Mouse (Mus musculus) liver, embryonic 15.5 days (tissue): ENCODE measurements at regions not wholly inside any gene's neighbourhood (a gene's known extent, or its start where the extent isn't known, plus 50 kb on each side); places are given as distances from the start of the nearest gene placed in this dataset. TPM values are rescaled to one million over a fixed set of nuclear protein-coding genes. Genes with fewer than 3 reads are reported as not detected.

Source experiments
- ATAC-seq: fragments of 200-750 bp; cut with Nextera tagmentation; 2 replicates; pipeline ENCODE4 v1.8.0; 2017; ENCODE audit warnings: moderate number of reproducible peaks, mild to moderate bottlenecking, moderate library complexity; ENCODE audit not compliant: insufficient read depth
- H3K27ac ChIP-seq: fragments of 300-500 bp; sonication (generic); replicated peaks from 2 replicates; pipeline ENCODE4 v1.5.1; 2015; ENCODE audit warnings: mild to moderate bottlenecking, inconsistent platforms
- H3K27me3 ChIP-seq: fragments of 300-500 bp; sonication (generic); 2 replicates; pipeline ENCODE4 v1.6.1; 2015; ENCODE audit warnings: mild to moderate bottlenecking, inconsistent platforms
- H3K36me3 ChIP-seq: fragments of 300-500 bp; sonication (generic); replicated peaks from 2 replicates; pipeline ENCODE4 v1.6.1; 2015; ENCODE audit warnings: moderate library complexity, mild to moderate bottlenecking, inconsistent platforms
- H3K4me1 ChIP-seq: fragments of 300-500 bp; sonication (generic); replicated peaks from 2 replicates; pipeline ENCODE4 v1.6.1; 2015; ENCODE audit warnings: inconsistent platforms
- H3K4me2 ChIP-seq: fragments of 300-500 bp; sonication (generic); 2 replicates; pipeline ENCODE4 v1.6.1; 2015; ENCODE audit warnings: moderate library complexity, mild to moderate bottlenecking, inconsistent platforms
- H3K4me3 ChIP-seq: fragments of 300-500 bp; sonication (generic); replicated peaks from 2 replicates; pipeline ENCODE4 v1.5.1; 2015; ENCODE audit warnings: mild to moderate bottlenecking, inconsistent platforms
- H3K9ac ChIP-seq: fragments of 300-500 bp; sonication (generic); 2 replicates; pipeline ENCODE4 v1.6.1; 2015; ENCODE audit warnings: moderate library complexity, mild to moderate bottlenecking, inconsistent platforms
- H3K9me3 ChIP-seq: fragments of 300-500 bp; sonication (generic); replicated peaks from 2 replicates; pipeline ENCODE4 v1.6.1; 2016; ENCODE audit warnings: inconsistent platforms
- WGBS: fragments of 180-500 bp; shearing (Covaris S2); methylation state at CpG from one replicate; pipeline ENCODE4 v1.1.7; 2015; ENCODE audit warnings: mixed read lengths; ENCODE audit not compliant: insufficient replicate concordance; 5-methylcytosine and 5-hydroxymethylcytosine counted together
- microRNA-seq: library from miRNA; unstranded; fragments of <30 nt; microRNA quantifications from one replicate; pipeline ENCODE4, GENCODE M21; 2016

DNA sequence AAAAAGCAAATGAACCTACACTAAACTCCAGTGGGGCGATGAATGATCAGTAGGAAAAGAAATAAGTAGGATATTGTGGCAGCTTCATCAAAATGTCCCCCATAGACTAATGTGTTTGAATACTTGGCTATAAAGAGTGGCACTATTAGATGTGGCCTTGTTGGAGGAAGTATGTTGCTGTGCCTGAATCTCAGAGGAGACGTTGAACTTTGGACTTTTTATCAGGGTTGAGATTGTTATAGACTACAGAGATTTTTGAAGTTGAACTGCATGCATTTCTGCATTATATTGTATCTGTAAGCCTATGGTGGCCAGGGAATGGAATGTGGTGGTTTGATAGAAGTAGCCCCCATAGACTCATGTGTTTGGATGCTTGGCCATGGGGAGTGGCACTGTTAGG lies 68.5 kb upstream of the Arg1 start:
- H3K4me1 ChIP-seq: no peaks in the 10 kb centered on the region
- H3K4me3 ChIP-seq: no peak overlapping the region
- no peaks in the 10 kb centered on the region for H3K9me3 ChIP-seq
- WGBS: 64% methylated on average over 2 of the region's 2 CpGs
- ATAC-seq: no peak
- no peaks in the 10 kb centered on the region for H3K27me3 ChIP-seq
- H3K4me2 ChIP-seq: no peak overlapping the region
- no peaks in the 10 kb centered on the region for H3K36me3 ChIP-seq
- H3K27ac ChIP-seq: no peak overlapping the region
- no peak overlapping the region for H3K9ac ChIP-seq

DNA sequence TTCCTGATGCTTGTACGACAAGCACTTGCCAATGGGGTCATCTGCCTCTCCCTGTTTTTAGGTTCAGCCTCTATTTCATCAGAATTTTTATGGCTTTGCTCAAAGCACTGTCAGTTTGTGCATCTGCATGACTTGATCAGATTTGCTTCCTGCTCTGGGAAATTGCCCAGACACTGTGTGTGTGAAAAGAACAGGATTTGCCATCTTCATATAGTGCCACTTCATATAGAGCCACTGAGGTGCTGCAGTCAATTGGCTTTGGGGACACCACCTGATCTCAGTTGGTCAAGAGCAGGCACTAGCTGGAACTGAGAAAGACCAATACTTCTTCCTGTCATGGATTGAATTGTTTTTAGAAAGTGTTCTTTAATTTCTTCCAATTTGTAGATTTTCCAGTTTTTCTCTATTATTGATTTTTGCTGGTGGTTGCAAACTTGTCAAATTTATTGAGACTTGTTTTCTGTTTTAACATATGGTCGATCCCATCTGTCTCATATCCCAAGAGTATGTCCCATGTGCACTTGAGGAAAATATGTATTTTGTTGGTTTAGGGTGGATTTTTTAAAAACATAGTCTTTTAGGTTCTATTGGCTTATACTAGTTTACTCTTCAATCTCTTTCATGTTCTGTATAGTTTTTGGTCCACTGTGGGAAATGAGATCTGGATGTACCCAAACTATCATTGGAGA lies 62.8 kb upstream of the Arg1 start:
- Histone ChIP-seq H3K27ac (no peak overlapping the region), H3K9ac (no peak overlapping the region), H3K4me3 (no peak overlapping the region), H3K9me3 (no peaks in the 10 kb centered on the region), H3K4me2 (no peak overlapping the region), H3K27me3 (no peaks in the 10 kb centered on the region), H3K36me3 (no peaks in the 10 kb centered on the region), H3K4me1 (no peaks in the 10 kb centered on the region)
- no peak for ATAC-seq
- 65% methylated on average over 2 of the region's 2 CpGs for WGBS

DNA sequence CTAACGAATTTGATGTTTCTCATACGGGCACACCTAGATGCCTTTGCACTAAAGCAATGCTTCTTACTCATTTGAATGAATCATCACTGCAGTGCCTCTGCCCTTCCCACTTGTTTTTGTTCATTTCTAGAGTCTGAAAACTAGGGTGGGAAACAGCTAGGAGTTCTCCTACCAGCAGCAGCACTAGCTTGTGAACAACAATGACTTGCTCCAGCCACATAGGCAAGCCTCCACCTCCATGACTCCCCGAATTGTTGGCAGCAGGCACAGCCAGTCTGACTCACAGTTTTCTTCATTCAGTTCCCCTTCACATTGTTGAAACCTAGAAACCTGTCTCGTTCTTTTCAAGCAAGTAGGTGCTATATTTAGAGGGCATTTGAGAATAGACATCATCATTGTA lies 57.5 kb upstream of the Arg1 start:
- H3K4me2 ChIP-seq: no peak overlapping the region
- no peak overlapping the region for H3K9ac ChIP-seq
- no peak overlapping the region for H3K4me3 ChIP-seq
- no peaks in the 10 kb centered on the region; the same call in 1 of the 2 replicates for H3K9me3 ChIP-seq
- no peaks in the 10 kb centered on the region for H3K27me3 ChIP-seq
- ATAC-seq: no peak
- no peak overlapping the region for H3K27ac ChIP-seq
- H3K4me1 ChIP-seq: no peaks in the 10 kb centered on the region
- 70% methylated on average over 4 of the region's 4 CpGs for WGBS
- no peaks in the 10 kb centered on the region for H3K36me3 ChIP-seq

DNA sequence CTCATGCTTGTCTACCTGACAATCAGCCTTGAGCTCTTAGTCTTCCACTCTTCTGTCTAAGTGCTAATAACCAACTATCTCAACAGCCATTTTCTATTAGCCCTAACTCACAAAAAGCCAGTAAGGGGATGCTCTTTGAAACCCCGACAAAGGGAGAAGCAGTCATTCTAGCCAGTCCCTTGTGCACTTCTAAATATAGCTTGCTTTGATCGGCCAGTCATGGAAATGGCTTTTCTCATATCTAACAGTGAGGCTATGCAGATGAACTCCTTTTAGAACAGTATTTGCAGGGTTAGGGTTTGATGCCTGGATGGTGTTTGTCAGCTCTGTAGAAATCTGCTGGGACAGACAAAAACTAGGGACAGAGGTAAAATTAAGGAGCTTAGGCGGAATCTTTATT lies 54.5 kb upstream of the Arg1 start:
- no peaks in the 10 kb centered on the region for H3K4me1 ChIP-seq

More for the DNA sequence above, 54.5 kb upstream of the Arg1 start:
- WGBS: 63% methylated on average over 3 of the region's 3 CpGs
- Histone ChIP-seq H3K4me2 (no peak overlapping the region), H3K27ac (no peak overlapping the region), H3K4me3 (no peak overlapping the region), H3K27me3 (no peaks in the 10 kb centered on the region), H3K9ac (no peak overlapping the region), H3K9me3 (no peaks in the 10 kb centered on the region; the same call in 1 of the 2 replicates), H3K36me3 (no peaks in the 10 kb centered on the region)
- ATAC-seq: no peak

Small RNA genes lying in the stretch of these regions (microRNA-seq; reads per million reads assigned to microRNA genes)
- gene Gm22566: not detected
